Mouse (Mus musculus): Measurements from ENCODE around the gene Gng7. TPM values are rescaled to one million over a fixed set of nuclear protein-coding genes. Genes with fewer than 3 reads are reported as not detected.

Gng7 gene
- polyA plus RNA-seq, 1 experiment from 2014 or later, result 7.0 TPM

DNA sequence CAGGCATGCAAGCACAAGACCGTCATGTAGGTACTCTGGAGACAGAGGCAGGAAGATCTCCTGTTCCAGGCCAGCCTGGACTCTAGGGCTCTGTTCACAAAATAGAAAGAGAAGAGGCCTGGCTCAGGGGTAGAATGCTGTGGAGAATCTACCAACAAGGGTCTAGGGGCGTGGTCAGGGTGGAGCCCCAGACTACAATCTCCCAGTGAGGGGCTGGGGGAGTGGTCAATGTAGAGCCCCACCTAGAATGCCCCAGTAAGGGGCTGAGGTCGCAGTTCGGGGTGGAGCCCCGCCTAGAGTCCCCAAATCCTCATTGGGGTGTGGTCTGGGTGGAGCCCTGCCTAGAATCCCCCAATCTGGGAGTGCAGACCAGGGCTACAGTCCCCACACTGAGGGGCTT, 64.4 kb downstream of the Gng7 start:
- Histone ChIP-seq H3K4me3 (ENCODE audit: low read depth, low read length) (no peak overlapping the region), H3K9me3 (ENCODE audit: control insufficient read depth, low read length) (no peaks in the 10 kb centered on the region), H3K4me2 (no peak overlapping the region), H3K4me1 (ENCODE audit: control insufficient read depth, insufficient read depth, low read length) (no peaks in the 10 kb centered on the region; the same call in 1 of the 2 replicates), H3K36me3 (ENCODE audit: control insufficient read depth, insufficient read depth, low read length) (no peaks in the 10 kb centered on the region), H3K27me3 (ENCODE audit: control insufficient read depth, insufficient read depth, low read length) (no peaks in the 10 kb centered on the region; the same call in none of the 2 replicates), H3K9ac (ENCODE audit: low read length) (no peak overlapping the region), H3K27ac (ENCODE audit: low read depth, low read length) (no peak overlapping the region)
- ATAC-seq (ENCODE audit: low FRiP score), result no peak
- DNase-seq (ENCODE audit: low spot score, missing footprints), result peak; percentile 73
- whole genome bisulfite sequencing, result 31% methylated on average over 5 of the region's 5 CpGs

DNA sequence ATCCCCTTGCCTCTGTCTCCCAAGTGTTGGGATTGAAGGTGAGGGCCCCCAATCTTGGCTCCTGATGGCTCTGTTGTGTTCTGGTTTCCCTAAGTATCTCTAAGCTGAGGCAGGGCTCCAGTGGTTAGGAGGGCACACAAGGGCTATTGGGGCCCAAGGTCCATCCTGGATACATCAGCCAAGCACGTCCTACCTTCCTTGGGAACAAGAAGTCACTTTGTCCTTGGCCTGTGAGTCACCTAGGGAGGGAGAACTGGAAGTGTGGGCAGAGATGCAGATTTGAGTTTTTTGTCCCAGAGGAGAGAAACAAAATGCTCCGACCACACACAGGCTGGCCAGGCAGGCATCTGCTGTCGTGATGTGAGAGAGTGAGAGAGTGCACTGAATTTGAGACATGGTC, 65.7 kb downstream of the Gng7 start:
- no peak overlapping the region for H3K4me2 ChIP-seq
- H3K9me3 ChIP-seq (ENCODE audit: control insufficient read depth, low read length), result no peaks in the 10 kb centered on the region
- DNase-seq (ENCODE audit: low spot score, missing footprints) (peak; percentile 23), ATAC-seq (ENCODE audit: low FRiP score) (no peak)
- H3K9ac ChIP-seq (ENCODE audit: low read length), result no peak overlapping the region
- WGBS, result 83% methylated on average over 3 of the region's 3 CpGs
- no peak overlapping the region for H3K27ac ChIP-seq (ENCODE audit: low read depth, low read length)
- H3K4me3 ChIP-seq (ENCODE audit: low read depth, low read length), result no peak overlapping the region
- no peaks in the 10 kb centered on the region for H3K36me3 ChIP-seq (ENCODE audit: control insufficient read depth, insufficient read depth, low read length)
- no peaks in the 10 kb centered on the region for H3K4me1 ChIP-seq (ENCODE audit: control insufficient read depth, insufficient read depth, low read length)
- no peaks in the 10 kb centered on the region; the same call in none of the 2 replicates for H3K27me3 ChIP-seq (ENCODE audit: control insufficient read depth, insufficient read depth, low read length)

DNA sequence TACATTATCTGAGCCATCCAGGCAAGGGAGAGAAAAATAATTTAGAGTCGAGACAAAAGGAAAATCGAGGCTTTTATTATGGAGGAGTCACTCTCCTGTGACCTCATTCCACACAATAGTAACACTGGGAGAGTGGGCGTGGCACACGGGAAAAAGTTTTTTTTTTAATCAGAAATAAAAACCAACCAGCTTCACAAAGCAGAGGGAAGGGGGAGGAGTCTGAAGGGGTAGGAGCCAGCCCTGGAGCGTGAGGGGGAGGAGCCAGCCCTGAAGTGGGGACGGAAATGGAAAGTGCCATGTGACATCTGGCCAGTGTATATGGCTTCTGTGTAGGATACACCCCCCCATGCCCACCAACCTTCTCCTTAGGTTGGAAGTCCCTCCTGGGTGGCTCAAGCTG, 66.2 kb downstream of the Gng7 start:
- DNase-seq (ENCODE audit: low spot score, missing footprints) (peak; percentile 62), ATAC-seq (ENCODE audit: low FRiP score) (no peak)
- no peaks in the 10 kb centered on the region; the same call in none of the 2 replicates for H3K27me3 ChIP-seq (ENCODE audit: control insufficient read depth, insufficient read depth, low read length)
- H3K4me1 ChIP-seq (ENCODE audit: control insufficient read depth, insufficient read depth, low read length), result no peaks in the 10 kb centered on the region
- no peaks in the 10 kb centered on the region for H3K36me3 ChIP-seq (ENCODE audit: control insufficient read depth, insufficient read depth, low read length)
- H3K9me3 ChIP-seq (ENCODE audit: control insufficient read depth, low read length), result no peaks in the 10 kb centered on the region
- H3K27ac ChIP-seq (ENCODE audit: low read depth, low read length), result no peak overlapping the region
- no peak overlapping the region for H3K9ac ChIP-seq (ENCODE audit: low read length)
- no peak overlapping the region for H3K4me2 ChIP-seq
- WGBS, result 50% methylated on average over 6 of the region's 6 CpGs
- no peak overlapping the region for H3K4me3 ChIP-seq (ENCODE audit: low read depth, low read length)

DNA sequence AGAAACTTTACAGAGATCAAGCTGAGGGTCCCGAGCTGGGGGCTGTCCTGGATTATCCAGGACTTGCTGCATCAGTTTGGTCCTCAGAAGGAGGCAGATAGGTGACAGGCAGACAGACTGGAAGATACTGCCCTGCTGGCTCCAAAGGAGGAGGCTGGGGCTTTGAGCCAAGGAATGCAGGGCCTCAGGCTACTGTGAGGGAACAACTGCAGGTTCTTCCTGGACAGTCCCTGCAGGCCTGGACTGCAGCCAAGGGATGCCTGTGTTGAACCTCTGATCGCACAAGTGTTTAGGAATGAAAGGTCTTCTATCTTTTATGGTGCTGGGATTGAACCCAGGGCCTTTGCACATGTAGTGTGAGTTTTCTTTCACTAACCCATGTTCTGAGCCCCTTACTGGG, 66.9 kb downstream of the Gng7 start:
- H3K27me3 ChIP-seq (ENCODE audit: control insufficient read depth, insufficient read depth, low read length), result no peaks in the 10 kb centered on the region; the same call in 1 of the 2 replicates
- DNase-seq (ENCODE audit: low spot score, missing footprints), result peak; percentile 67
- no peak overlapping the region for H3K4me2 ChIP-seq
- no peaks in the 10 kb centered on the region for H3K9me3 ChIP-seq (ENCODE audit: control insufficient read depth, low read length)
- H3K27ac ChIP-seq (ENCODE audit: low read depth, low read length), result no peak overlapping the region
- no peaks in the 10 kb centered on the region for H3K4me1 ChIP-seq (ENCODE audit: control insufficient read depth, insufficient read depth, low read length)
- no peak overlapping the region for H3K4me3 ChIP-seq (ENCODE audit: low read depth, low read length)
- ATAC-seq (ENCODE audit: low FRiP score), result no peak
- H3K36me3 ChIP-seq (ENCODE audit: control insufficient read depth, insufficient read depth, low read length), result no peaks in the 10 kb centered on the region
- no peak overlapping the region for H3K9ac ChIP-seq (ENCODE audit: low read length)
- 77% methylated on average over 2 of the region's 2 CpGs for WGBS

DNA sequence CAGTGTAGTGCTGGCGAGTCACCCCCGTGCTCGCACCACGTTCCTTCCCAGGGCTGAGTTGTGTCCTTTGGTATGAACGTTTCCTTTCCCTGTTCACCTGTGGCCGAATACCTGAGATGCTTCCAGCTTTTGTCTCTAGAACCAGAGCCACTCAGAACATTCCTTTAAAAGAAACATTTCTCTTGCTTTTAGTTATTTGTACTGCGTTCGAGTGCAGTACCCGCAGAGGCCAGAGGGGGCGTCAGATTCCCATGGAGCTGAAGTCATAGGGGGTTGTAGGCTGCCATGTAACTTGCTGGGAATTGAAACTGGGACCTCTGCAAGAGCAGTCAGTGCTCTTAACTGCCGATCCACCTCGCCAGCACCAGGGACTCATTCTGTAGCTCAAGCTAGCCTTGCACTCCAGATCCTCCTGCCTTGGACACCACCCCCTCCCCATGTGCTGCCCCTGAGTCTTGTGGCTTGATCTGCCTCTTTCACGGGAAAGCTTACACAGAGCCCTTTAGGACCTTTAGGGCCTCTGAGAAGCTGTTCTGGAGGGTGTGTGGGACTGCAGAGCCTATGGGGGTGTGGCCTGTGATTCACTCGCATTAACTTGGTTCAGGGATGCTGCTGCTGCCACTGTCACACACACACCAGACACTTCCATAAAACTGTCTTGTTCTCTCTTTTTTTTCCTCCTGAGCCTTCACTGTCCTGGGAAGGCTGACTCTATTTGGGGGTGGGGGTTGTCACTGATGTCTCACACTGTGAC, 67.9 kb downstream of the Gng7 start:
- Histone ChIP-seq H3K4me2 (no peak overlapping the region), H3K36me3 (ENCODE audit: control insufficient read depth, insufficient read depth, low read length) (no peaks in the 10 kb centered on the region), H3K27me3 (ENCODE audit: control insufficient read depth, insufficient read depth, low read length) (no peaks in the 10 kb centered on the region; the same call in 1 of the 2 replicates), H3K9ac (ENCODE audit: low read length) (no peak overlapping the region), H3K9me3 (ENCODE audit: control insufficient read depth, low read length) (no peaks in the 10 kb centered on the region), H3K4me1 (ENCODE audit: control insufficient read depth, insufficient read depth, low read length) (no peaks in the 10 kb centered on the region), H3K27ac (ENCODE audit: low read depth, low read length) (no peak overlapping the region), H3K4me3 (ENCODE audit: low read depth, low read length) (no peak overlapping the region)
- DNase-seq (ENCODE audit: low spot score, missing footprints) (peak; percentile 88), ATAC-seq (ENCODE audit: low FRiP score) (no peak)
- 64% methylated on average over 14 of the region's 14 CpGs for WGBS

DNA sequence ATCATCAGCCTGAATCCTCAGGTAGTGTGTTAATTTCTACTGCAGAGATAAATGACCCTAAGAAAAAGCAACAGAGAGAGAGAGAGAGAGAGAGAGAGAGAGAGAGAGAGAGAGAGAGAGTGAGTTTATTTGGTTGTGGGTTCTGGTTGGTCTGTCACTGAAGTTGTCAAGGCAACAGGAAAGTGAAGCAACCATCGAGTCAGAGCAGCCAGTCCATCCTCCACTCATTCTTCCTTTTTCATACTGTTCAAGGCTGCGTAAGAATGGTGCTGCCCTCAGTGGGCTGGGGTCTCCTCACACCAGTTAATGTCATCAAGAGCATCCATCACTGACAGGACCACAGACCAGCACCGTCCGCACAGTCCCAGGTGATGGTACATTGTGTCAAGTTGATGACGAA, 70.5 kb downstream of the Gng7 start:
- Histone ChIP-seq H3K27me3 (ENCODE audit: control insufficient read depth, insufficient read depth, low read length) (peaks cover 2% of the 10 kb centered on the region; the same call in 1 of the 2 replicates), H3K9me3 (ENCODE audit: control insufficient read depth, low read length) (no peaks in the 10 kb centered on the region), H3K36me3 (ENCODE audit: control insufficient read depth, insufficient read depth, low read length) (no peaks in the 10 kb centered on the region), H3K9ac (ENCODE audit: low read length) (no peak overlapping the region), H3K27ac (ENCODE audit: low read depth, low read length) (no peak overlapping the region), H3K4me2 (no peak overlapping the region), H3K4me3 (ENCODE audit: low read depth, low read length) (no peak overlapping the region), H3K4me1 (ENCODE audit: control insufficient read depth, insufficient read depth, low read length) (peaks cover 7% of the 10 kb centered on the region; the same call in 1 of the 2 replicates)
- 86% methylated on average over 5 of the region's 5 CpGs for WGBS
- DNase-seq (ENCODE audit: low spot score, missing footprints) (peak; percentile 51), ATAC-seq (ENCODE audit: low FRiP score) (no peak)

DNA sequence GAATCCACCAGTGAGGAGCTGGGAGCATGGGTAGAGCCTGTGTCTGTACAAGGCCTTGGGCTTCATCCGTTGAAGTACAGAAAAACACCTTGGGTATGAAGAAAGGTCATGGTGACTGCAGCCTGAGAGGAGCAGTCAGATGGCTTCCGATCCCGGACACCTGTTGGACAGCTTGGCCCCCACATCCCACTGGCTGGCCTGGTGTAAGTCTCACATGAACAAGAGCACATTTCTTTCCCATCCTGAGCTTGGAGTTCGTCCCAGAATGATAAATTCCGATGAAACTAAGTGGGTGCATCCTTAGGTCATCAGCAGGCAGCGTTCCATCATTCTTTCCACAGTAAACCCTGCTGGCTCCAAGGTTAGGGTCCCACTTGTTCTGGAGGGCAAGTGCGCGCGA, 71.0 kb downstream of the Gng7 start:
- no peak overlapping the region for H3K4me2 ChIP-seq
- ATAC-seq (ENCODE audit: low FRiP score), result no peak
- H3K27ac ChIP-seq (ENCODE audit: low read depth, low read length), result no peak overlapping the region
- no peaks in the 10 kb centered on the region for H3K36me3 ChIP-seq (ENCODE audit: control insufficient read depth, insufficient read depth, low read length)
- 91% methylated on average over 9 of the region's 9 CpGs for WGBS
- peaks cover 6% of the 10 kb centered on the region for H3K27me3 ChIP-seq (ENCODE audit: control insufficient read depth, insufficient read depth, low read length)
- H3K4me1 ChIP-seq (ENCODE audit: control insufficient read depth, insufficient read depth, low read length), result peaks cover 7% of the 10 kb centered on the region; the same call in 1 of the 2 replicates
- no peak overlapping the region for H3K9ac ChIP-seq (ENCODE audit: low read length)
- H3K4me3 ChIP-seq (ENCODE audit: low read depth, low read length), result no peak overlapping the region
- peak; percentile 51 for DNase-seq (ENCODE audit: low spot score, missing footprints)
- no peaks in the 10 kb centered on the region for H3K9me3 ChIP-seq (ENCODE audit: control insufficient read depth, low read length)

DNA sequence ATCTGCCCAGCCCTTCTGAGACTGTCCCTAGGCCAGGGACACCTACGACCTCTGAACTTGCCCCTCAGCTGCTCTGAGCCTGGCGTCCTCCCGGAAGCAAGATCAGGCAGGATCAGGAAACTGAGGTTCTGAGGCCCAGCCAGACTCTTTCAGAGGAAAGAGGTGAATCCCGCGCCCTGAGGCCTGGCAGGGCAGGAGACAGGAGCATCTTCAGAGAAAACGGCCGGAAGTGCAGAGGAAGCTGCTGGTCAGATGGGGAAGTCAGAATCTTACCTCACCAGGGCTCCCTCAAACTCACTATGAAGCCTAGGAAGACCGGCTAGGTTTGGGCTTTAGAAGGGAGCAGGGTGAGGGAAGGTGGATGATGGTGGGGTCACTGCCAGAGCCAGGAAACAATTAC, 71.8 kb downstream of the Gng7 start:
- Histone ChIP-seq H3K4me1 (ENCODE audit: control insufficient read depth, insufficient read depth, low read length) (peaks cover 7% of the 10 kb centered on the region; the same call in 1 of the 2 replicates), H3K27me3 (ENCODE audit: control insufficient read depth, insufficient read depth, low read length) (peaks cover 13% of the 10 kb centered on the region), H3K9ac (ENCODE audit: low read length) (no peak overlapping the region), H3K4me2 (no peak overlapping the region), H3K4me3 (ENCODE audit: low read depth, low read length) (no peak overlapping the region), H3K36me3 (ENCODE audit: control insufficient read depth, insufficient read depth, low read length) (no peaks in the 10 kb centered on the region), H3K27ac (ENCODE audit: low read depth, low read length) (no peak overlapping the region), H3K9me3 (ENCODE audit: control insufficient read depth, low read length) (no peaks in the 10 kb centered on the region)
- ATAC-seq (ENCODE audit: low FRiP score) (no peak), DNase-seq (ENCODE audit: low spot score, missing footprints) (peak; percentile 76)
- 67% methylated on average over 8 of the region's 8 CpGs for WGBS

DNA sequence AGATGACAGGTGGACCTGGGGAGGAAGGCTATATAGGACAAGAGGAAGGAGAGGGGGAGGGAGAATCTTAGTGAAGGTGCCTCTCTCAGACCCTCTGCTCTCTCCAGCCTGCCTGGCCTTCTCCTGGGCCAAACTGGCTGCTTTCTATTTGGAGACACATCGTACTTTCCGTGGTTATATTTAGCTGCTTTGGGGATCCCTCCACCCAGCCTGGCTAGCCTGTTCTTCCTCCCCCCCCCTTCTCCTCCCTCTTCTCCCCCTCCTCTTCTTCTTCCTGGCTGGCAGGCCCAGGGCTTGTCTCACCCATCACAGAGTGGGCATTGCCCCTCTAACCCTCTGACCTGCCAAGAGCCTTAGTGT, 73.8 kb downstream of the Gng7 start:
- peaks cover 32% of the 10 kb centered on the region for H3K27me3 ChIP-seq (ENCODE audit: control insufficient read depth, insufficient read depth, low read length)
- H3K9me3 ChIP-seq (ENCODE audit: control insufficient read depth, low read length), result no peaks in the 10 kb centered on the region
- DNase-seq (ENCODE audit: low spot score, missing footprints) (peak; percentile 65), ATAC-seq (ENCODE audit: low FRiP score) (no peak)
- H3K4me1 ChIP-seq (ENCODE audit: control insufficient read depth, insufficient read depth, low read length), result peaks cover 17% of the 10 kb centered on the region
- WGBS, result 85% methylated on average over 2 of the region's 2 CpGs
- no peak overlapping the region for H3K4me2 ChIP-seq
- no peaks in the 10 kb centered on the region for H3K36me3 ChIP-seq (ENCODE audit: control insufficient read depth, insufficient read depth, low read length)
- H3K27ac ChIP-seq (ENCODE audit: low read depth, low read length), result no peak overlapping the region
- H3K4me3 ChIP-seq (ENCODE audit: low read depth, low read length), result no peak overlapping the region
- no peak overlapping the region for H3K9ac ChIP-seq (ENCODE audit: low read length)
